Mouse (Mus musculus) lung, postnatal 0 days (tissue): ENCODE data around the gene Cntn5. TPM values are rescaled to one million over a fixed set of nuclear protein-coding genes. Genes with fewer than 3 reads are reported as not detected.

ENCODE experiments used
- ATAC-seq: fragments of 200-750 bp; cut with Nextera tagmentation; 2 replicates; pipeline ENCODE4 v1.8.0; 2017; ENCODE audit warnings: moderate library complexity
- DNase-seq: peaks from one replicate; pipeline ENCODE4 v3.0.0-alpha.2; 2016; ENCODE audit warnings: low spot score
- H3K27ac ChIP-seq: fragments of 300-500 bp; sonication (generic); 2 replicates; pipeline ENCODE4 v1.5.1; 2014; ENCODE audit warnings: antibody characterized with exemption, mild to moderate bottlenecking, low read length, mixed read lengths
- H3K27me3 ChIP-seq: fragments of 300-500 bp; sonication (generic); replicated peaks from 2 replicates; pipeline ENCODE4 v1.6.1; 2014; ENCODE audit warnings: low read length, mixed read lengths; ENCODE audit not compliant: insufficient read depth
- H3K36me3 ChIP-seq: fragments of 300-500 bp; sonication (generic); 2 replicates; pipeline ENCODE4 v1.6.1; 2014; ENCODE audit warnings: low read length, mixed read lengths; ENCODE audit not compliant: insufficient read depth
- H3K4me1 ChIP-seq: fragments of 300-500 bp; sonication (generic); 2 replicates; pipeline ENCODE4 v1.6.1; 2014; ENCODE audit warnings: antibody characterized with exemption, low read depth, low read length, mixed read lengths; ENCODE audit not compliant: insufficient read depth
- H3K4me2 ChIP-seq: fragments of 300-500 bp; sonication (generic); replicated peaks from 2 replicates; pipeline ENCODE4 v1.6.1; 2014; ENCODE audit warnings: low read depth, mild to moderate bottlenecking, low read length, moderate library complexity, mixed read lengths
- H3K4me3 ChIP-seq: fragments of 300-500 bp; sonication (generic); 2 replicates; pipeline ENCODE4 v1.5.1; 2014; ENCODE audit warnings: low read depth, low read length
- H3K9ac ChIP-seq: fragments of 300-500 bp; sonication (generic); replicated peaks from 2 replicates; pipeline ENCODE4 v1.6.1; 2014; ENCODE audit warnings: low read depth, mild to moderate bottlenecking
- H3K9me3 ChIP-seq: fragments of 300-500 bp; sonication (generic); 2 replicates; pipeline ENCODE4 v1.6.1; 2016; ENCODE audit warnings: low read length, mixed read lengths
- CTCF ChIP-seq: IDR thresholded peaks from 2 replicates; pipeline ENCODE4 v1.5.1; 2016; ENCODE audit warnings: antibody characterized with exemption, mild to moderate bottlenecking
- EP300 ChIP-seq: IDR thresholded peaks from 2 replicates; pipeline ENCODE4 v1.6.1; 2016; ENCODE audit warnings: antibody characterized with exemption, mild to moderate bottlenecking, control low read depth
- WGBS: fragments of 180-500 bp; shearing (Covaris S2); extraction: QIAGEN DNeasy Blood & Tissue Kit; methylation state at CpG from one replicate; pipeline ENCODE4 v1.1.7; 2014; 5-methylcytosine and 5-hydroxymethylcytosine counted together
- polyA plus RNA-seq: library from polyadenylated mRNA; unstranded; fragments of >200 nt; fragmentation: Nextera tagmentation; extraction: Ambion mirVana; gene quantifications from 2 replicates; pipeline ENCODE4 v1.2.1, GENCODE M21; 2015

The Cntn5 gene
- polyA plus RNA-seq, 1 experiment from 2014 or later: not detected

- Histone ChIP-seq H3K4me1 (no peaks in the 10 kb centered on the region), H3K4me2 (no peak overlapping the region), H3K9ac (no peak overlapping the region), H3K9me3 (no peaks in the 10 kb centered on the region), H3K4me3 (no peak overlapping the region), H3K36me3 (no peaks in the 10 kb centered on the region), H3K27ac (no peak overlapping the region), H3K27me3 (no peaks in the 10 kb centered on the region)
- no peak for TF ChIP-seq CTCF
- TF ChIP-seq EP300: no peak
- DNase-seq (no peak), ATAC-seq (no peak)
- whole genome bisulfite sequencing: 67% methylated on average over 1 of the region's 1 CpGs
Observed at GRCm38 (mm10) chr9:10521054-10521453, 383.5 kb downstream of the Cntn5 start.

GRCm38 (mm10) chr9:10492243-10492642 is 412.3 kb downstream of the Cntn5 start:
- Histone ChIP-seq H3K4me2 (no peak overlapping the region), H3K36me3 (no peaks in the 10 kb centered on the region), H3K9me3 (no peaks in the 10 kb centered on the region), H3K27me3 (no peaks in the 10 kb centered on the region), H3K4me3 (no peak overlapping the region), H3K27ac (no peak overlapping the region), H3K9ac (no peak overlapping the region), H3K4me1 (no peaks in the 10 kb centered on the region)
- ATAC-seq (no peak), DNase-seq (no peak)
- TF ChIP-seq EP300 (no peak), CTCF (no peak)

GRCm38 (mm10) chr9:10471484-10472125 is 433.0 kb downstream of the Cntn5 start:
- peak; percentile 17 for DNase-seq
- H3K4me1 ChIP-seq: no peaks in the 10 kb centered on the region

GRCm38 (mm10) chr9:10464758-10465157 is 439.8 kb downstream of the Cntn5 start:
- Histone ChIP-seq H3K27me3 (no peaks in the 10 kb centered on the region), H3K4me2 (no peak overlapping the region), H3K4me1 (no peaks in the 10 kb centered on the region), H3K36me3 (no peaks in the 10 kb centered on the region), H3K9me3 (no peaks in the 10 kb centered on the region), H3K4me3 (no peak overlapping the region), H3K27ac (no peak overlapping the region), H3K9ac (no peak overlapping the region)
- DNase-seq (no peak), ATAC-seq (no peak)
- TF ChIP-seq CTCF (no peak), EP300 (no peak)

More at GRCm38 (mm10) chr9:10471484-10472125, 433.0 kb downstream of the Cntn5 start:
- Histone ChIP-seq H3K4me3 (no peak overlapping the region), H3K9ac (no peak overlapping the region), H3K4me2 (no peak overlapping the region), H3K27me3 (no peaks in the 10 kb centered on the region), H3K36me3 (no peaks in the 10 kb centered on the region), H3K27ac (no peak overlapping the region), H3K9me3 (no peaks in the 10 kb centered on the region)
- 53% methylated on average over 4 of the region's 4 CpGs for WGBS
- ATAC-seq: no peak
- no peak for TF ChIP-seq EP300
- TF ChIP-seq CTCF: no peak

GRCm38 (mm10) chr9:10457900-10458299 is 446.7 kb downstream of the Cntn5 start:
- ATAC-seq (no peak), DNase-seq (no peak)
- no peak for TF ChIP-seq CTCF
- no peak for TF ChIP-seq EP300
- H3K9ac ChIP-seq: no peak overlapping the region
- no peaks in the 10 kb centered on the region for H3K4me1 ChIP-seq
- no peak overlapping the region for H3K4me3 ChIP-seq
- H3K27ac ChIP-seq: no peak overlapping the region
- H3K36me3 ChIP-seq: no peaks in the 10 kb centered on the region
- H3K4me2 ChIP-seq: no peak overlapping the region
- H3K27me3 ChIP-seq: no peaks in the 10 kb centered on the region
- 23% methylated on average over 3 of the region's 3 CpGs for WGBS
- no peaks in the 10 kb centered on the region for H3K9me3 ChIP-seq

GRCm38 (mm10) chr9:10448987-10449563 is 455.5 kb downstream of the Cntn5 start:
- Histone ChIP-seq H3K27ac (no peak overlapping the region), H3K4me3 (no peak overlapping the region), H3K27me3 (no peaks in the 10 kb centered on the region), H3K4me2 (no peak overlapping the region), H3K9me3 (no peaks in the 10 kb centered on the region), H3K9ac (no peak overlapping the region), H3K4me1 (no peaks in the 10 kb centered on the region), H3K36me3 (no peaks in the 10 kb centered on the region)
- DNase-seq: no peak
- WGBS: 84% methylated on average over 3 of the region's 3 CpGs
- ATAC-seq: no peak
- TF ChIP-seq CTCF (no peak), EP300 (no peak)
